Mouse (Mus musculus) heart, postnatal 25 days (tissue): Measurements from ENCODE around the gene Mylk4. TPM values are rescaled to one million over a fixed set of nuclear protein-coding genes. Genes with fewer than 3 reads are reported as not detected.

Source experiments
- DNase-seq: peaks from one replicate; pipeline ENCODE4 v3.0.0; 2022; ENCODE audit warnings: low spot score
- intact Hi-C: fragments of 180-260 bp; cut with DNase I; formaldehyde crosslinking; loops from one replicate; pipeline ENCODE4 v1.15.1; 2025
- total RNA-seq, 2 experiments: library from RNA; stranded (reverse); gene quantifications; 2 replicates each; pipeline ENCODE4 v1.2.3; 2021

Mylk4 gene
- total RNA-seq, 2 experiments from 2014 or later = 303 to 406 TPM

DNA sequence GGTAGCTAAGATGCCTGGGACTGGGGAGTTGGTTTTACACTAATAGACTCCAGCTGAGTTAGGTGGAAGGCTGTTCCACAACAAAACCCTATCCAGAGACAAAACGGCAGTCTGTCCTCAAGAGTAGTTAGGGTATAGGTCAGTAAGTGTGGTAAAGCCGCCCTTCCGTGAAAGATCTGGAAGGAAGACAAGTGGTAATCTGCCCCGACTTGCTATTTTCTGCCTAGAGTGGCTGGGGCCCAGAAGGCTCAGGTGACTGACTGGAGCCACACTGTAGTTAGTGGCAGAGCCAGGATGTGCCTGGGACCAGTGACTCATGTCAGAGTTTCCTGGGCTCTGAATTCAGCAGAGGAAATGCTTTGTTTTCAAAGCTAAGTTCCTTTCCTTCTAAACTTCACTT, 123.5 kb downstream of the Mylk4 start:
- intact Hi-C loops = loop anchor here (5.0 kb wide), 1 partner anchor 858 kb away; no protein-coding TSS in a partner anchor
- DNase-seq = no peak

DNA sequence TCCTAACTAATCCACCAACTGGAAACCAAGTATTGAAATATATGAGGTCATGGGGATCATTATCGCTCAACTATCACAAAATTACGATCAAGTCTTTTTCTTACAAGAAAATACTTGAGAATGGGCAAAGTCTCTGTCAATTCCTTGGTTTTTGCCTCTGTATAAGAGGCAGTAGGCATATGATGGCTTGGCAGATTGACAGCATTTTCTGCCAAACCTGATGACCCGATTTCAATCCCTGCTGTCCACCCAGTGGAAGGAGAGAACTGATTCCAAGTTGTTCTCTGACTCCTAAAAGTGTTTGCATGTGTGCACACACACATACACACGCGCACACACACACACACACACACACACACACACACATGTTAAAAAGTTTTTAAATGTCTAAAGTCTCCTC, 124.5 kb downstream of the Mylk4 start:
- DNase-seq = no peak
- intact Hi-C loops = no loop called here

DNA sequence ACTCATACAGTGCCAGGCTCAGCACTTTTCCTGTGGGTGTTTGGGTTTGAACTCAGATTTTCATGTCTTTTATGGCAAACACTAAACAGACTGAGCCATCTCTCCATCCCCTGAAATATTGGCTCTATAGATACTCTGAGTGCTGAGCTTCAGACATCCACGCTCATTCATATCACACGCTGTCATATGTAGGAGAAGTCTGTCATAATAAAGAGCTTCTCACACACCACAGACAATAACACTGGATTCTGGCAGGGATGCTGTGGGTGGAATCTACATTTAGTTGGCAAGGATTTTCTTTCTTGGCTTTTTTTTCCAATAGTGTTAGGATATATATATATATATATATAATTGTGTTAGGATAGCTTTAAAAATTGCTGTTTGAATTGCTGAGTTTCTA, 126.2 kb downstream of the Mylk4 start:
- DNase-seq = no peak

More for the DNA sequence above, 126.2 kb downstream of the Mylk4 start:
- intact Hi-C loops = no loop called here

Other genes starting within 250 kb of the Mylk4 start
- gene Wrnip1, start 18.1 kb upstream of the Mylk4 start, total RNA-seq = 10 to 100 TPM; 18.5 to 27.1 TPM
- gene D930007J09Rik, start 18.9 kb upstream of the Mylk4 start, total RNA-seq = not detected
- 1 to 10 TPM; 4.0 to 5.6 TPM for gene Serpinb1a, start 67.2 kb upstream of the Mylk4 start, total RNA-seq
- 1 to 10 TPM in 1 of 2 experiments, under 1 TPM in 1; 0.84 to 2.3 TPM for gene Serpinb1c, start 114.3 kb upstream of the Mylk4 start, total RNA-seq
- 10 to 100 TPM; 32.7 to 37.4 TPM for gene Serpinb6b, start 181.3 kb upstream of the Mylk4 start, total RNA-seq
- gene Serpinb9, start 219.3 kb upstream of the Mylk4 start, total RNA-seq = 1 to 10 TPM; 9.0 to 9.8 TPM
- gene Serpinb9b, start 243.5 kb upstream of the Mylk4 start, total RNA-seq = under 1 TPM in 1 of 2 experiments, not detected in 1; 0.20 TPM